Mouse (Mus musculus): ENCODE results near the gene Wipi1.

The Wipi1 gene

DNA sequence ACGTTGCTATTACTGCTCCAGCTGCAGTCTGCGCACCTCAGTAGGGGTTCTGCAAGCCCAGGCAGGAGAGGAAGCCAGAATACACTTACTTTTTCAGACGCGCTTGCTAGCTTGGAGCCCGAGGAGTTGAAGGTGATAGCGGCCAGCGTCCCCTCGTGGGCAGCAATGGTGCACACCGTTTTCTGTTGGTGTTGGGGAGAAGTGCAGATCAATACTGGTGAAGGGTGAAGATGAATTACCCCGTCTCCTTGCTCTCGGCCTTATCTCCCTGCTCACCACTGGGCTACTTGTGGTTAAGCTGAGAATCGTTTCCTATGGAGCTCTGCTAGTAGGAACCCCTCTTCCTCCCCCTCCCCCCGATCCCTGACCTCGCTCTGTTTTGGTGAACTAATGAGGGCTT, 27.8 kb downstream of the Wipi1 start:
- DNase-seq (ENCODE audit: low spot score in 2 of 2): no peak

DNA sequence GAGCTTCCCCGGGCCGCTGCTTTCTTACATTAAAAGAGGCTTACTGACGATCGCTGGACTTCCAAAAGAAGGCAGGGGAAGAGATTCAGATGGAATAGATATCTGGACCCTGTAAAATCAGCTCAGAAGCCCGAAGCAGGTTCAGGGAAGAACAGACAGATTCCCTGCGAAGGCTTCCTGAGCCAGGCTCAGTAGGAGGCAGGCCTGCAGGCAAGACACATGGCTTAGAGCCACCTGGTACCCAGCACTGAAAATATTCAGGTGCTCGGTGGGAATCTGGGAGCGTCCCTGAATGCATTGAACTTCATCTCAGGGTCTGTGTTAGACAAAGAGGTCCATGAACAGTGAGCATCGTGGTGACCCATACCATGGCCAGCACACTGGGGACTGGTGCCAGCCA, 31.8 kb downstream of the Wipi1 start:
- no peak for DNase-seq (ENCODE audit: low spot score in 2 of 2)

DNA sequence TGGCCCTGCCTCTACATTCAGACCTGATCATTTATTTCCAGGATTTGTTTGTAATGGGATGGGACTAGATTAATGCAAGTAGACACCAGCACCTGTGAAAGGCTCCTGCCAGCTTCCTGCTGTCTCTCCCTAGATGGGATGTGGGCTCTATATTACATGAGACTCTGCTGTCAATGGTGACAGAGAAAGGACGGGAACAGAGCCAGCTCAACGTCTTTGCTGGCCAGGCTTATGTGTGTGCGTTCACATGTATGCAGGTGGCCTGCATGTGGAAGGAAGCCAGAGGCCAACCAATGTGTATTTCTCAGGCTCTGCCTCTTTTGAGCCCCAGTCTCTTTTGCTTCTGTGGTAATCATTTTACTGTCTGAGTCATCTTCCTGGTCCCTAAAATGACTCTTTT, 33.2 kb downstream of the Wipi1 start:
- DNase-seq (ENCODE audit: low spot score in 2 of 2): no peak

DNA sequence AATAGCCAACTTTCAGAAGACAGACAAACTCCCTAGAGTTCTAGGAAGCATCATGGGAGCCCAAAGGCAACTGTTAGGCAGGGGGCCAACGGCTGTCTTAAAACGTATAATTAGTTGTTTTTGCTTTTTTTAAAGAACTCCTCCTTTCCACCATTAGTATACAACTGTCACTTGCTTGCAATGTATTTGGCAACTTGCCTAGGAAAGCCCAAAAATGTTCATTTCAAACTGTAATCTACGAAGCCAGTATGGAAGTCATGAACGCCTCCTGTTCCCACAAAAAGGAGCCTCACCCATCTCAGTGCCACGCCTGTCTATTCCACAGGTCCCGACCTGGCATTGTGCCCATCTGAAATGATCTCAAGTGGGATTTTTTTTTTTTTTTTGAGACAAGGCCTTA, 35.9 kb downstream of the Wipi1 start:
- DNase-seq (ENCODE audit: low spot score in 2 of 2): no peak

DNA sequence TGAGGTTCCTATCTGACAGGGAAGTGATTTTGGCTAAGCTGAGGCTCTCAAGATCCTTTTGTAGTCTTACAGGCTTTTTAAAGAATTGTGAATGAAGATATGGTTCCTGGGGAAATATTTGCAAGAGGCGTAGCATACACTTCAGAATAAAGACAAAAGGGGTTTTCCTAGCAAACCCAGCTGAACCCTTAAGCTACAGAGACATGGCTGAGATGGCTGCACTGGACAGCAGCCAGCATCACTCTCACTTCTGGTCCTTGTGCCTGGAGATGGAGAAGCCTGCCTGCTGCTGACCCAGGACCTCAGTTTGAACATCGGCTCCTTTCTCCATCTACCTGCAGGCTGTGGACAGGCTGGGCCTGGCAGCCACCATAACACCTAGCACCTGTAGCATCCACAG, 37.2 kb downstream of the Wipi1 start:
- no peak for DNase-seq (ENCODE audit: low spot score in 2 of 2)

DNA sequence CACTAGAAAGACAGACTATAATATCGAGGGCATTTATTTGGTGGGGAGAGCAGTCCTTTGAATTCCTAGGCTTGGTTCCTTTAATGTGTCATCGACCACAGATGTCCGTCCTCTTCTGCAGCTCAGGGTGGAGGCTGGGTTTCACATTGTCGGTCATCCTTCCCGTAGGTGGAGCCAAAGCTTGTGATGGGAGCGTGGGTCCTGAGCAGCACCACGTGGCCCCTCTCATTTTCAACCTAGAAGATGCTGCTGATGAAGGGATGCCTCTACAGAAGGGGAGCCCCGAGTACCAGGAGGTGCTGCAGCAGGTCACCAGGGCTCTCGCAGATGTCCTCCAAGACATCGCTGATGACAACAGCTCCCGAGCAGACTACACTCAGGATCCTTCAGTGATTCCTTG, 39.7 kb downstream of the Wipi1 start:
- no peak for DNase-seq (ENCODE audit: low spot score in 2 of 2)

DNA sequence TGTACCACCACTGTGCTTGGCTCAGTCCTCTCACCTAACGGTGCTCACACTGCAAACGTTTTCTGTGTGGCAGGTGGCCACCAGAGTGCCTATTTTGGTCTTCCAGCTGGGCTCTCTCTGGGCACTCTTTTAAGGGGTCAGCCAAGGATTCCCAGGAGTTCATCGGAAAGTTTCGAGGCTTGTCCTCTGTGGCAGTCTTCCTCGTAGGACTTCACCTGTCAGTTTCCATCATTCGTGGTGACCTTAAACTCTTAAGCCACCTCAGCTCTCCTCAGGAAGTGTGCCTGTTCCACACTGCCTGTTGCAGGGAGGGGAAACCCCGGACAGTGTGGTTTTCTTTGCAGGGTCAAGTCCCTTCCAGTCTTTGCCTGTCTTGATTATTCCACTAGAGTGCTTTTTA, 42.0 kb downstream of the Wipi1 start:
- DNase-seq (ENCODE audit: low spot score in 2 of 2): no peak

DNA sequence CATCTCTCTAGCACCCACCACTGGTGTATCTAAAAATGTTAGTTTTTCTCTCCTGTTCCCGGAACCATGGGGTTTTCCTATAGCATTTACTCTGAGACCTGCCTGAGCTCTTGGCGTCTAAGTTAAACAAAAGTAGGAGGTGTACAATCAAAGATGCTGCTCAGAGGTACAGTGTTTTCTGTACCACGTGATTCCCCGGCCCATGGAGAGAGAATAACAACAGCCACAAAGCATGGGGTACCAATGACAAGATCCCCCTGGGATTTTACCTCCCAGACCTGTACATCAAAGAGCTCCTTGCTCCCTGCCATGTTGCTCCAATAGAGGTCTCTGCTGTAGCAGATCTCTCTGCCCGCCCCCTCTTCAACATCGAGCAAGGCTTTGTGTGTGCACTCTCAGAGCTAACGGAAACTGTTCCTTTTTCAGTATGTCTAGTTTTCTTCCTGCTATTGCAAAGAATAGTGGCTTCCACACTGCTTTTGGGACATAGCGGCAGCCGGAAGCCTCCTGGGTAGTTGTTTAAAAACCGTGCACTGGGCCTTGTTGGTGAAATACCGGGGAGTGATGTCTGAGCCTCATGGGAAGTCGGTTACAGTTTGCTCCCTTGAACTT, 42.7 kb downstream of the Wipi1 start:
- DNase-seq (ENCODE audit: low spot score in 2 of 2): no peak

DNA sequence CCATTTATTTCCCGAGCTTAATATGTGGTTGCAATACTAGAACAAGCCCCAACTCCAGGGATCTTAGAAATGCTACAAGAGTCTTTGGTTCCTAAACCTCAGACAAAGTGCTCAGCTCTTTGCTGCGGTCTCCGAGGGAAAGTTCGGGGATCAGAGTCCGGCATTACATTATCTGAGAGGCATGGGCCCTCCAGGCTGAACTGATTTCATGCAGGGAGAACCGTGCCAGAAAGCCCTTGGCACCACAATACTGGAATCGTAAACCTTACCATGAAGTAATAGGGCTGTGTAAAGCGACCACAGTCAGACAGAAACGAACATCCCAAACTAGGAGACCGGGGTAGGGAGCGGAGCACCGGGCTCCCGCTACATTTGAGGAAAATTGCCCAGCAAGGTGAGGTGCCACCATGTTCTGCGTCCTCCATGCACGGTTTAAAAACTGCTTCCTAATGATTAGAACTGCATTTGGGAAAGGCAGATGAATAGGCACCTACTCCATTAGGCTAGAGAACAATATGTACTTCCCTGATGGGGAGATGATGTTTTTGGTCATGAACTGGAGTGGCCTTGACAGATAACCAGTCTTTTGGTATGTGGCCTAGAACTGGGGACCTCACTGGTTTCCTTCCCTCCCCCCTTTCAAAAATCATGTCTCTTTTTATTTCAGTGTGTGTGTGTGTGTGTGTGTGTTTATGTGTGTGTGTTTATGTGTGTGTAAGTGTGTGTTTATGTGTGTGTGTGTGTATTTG, 47.1 kb downstream of the Wipi1 start:
- DNase-seq (ENCODE audit: low spot score in 2 of 2): no peak

DNA sequence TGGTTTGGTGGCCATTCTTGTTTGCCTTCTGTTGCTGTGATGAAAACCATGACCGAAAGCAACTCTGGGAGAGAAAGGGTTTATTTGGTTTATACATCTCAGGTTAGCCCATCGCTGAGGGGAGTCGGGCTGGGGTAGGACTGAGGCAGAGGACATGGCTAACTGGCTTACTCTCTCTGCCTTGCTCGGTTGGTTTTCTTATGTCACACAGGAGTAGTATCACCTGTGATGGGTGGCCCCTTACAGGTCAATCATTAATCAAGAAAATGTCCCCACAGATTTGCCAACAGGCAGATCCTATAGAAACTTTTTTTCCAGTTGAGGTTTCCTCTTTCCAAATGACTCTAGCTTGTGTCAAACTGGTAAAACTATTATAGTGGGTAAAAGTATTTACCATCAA, 48.1 kb downstream of the Wipi1 start:
- no peak for DNase-seq (ENCODE audit: low spot score in 2 of 2)

DNA sequence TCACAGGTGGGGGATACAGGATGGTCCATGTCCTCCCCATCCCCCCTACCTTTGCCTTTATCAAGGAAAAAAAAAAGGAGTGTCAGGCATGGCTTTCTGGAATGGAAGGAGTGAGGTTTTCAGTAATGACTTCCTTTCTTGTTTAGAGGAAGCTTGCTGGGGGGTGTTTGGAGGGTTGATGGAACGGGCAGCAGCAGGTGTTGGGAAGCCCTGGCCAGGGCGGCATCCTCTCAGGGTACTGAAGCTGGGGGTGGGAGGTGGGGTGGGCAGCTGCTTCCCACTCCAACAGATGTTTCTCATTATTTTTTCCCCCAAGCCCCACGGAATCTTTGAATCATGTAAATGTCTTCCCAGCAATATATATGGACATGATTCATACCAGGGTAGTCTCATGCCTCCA, 50.3 kb downstream of the Wipi1 start:
- DNase-seq (ENCODE audit: low spot score in 2 of 2): no peak

DNA sequence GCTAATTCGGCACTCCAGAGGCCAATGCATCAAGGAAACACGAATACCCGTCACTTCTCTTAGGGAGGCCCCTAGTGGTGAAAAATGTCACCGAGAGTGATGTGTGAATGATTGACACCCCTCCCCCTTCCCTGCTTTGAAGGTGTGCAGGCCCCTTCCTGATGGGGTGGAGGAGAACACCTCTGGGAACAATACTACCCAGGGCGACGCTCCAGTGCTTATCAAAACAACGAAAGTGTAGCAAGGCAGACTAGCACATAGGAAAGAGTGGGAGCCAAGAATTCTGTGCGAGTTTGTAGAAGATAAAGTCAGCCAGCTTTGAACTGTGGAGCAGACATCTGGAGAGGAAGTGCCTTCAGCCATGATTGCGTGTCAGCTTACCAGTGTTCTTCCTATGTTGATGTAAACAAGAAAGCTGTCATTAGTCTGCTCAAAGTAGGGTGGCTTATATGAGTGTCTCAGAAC, 50.9 kb downstream of the Wipi1 start:
- no peak for DNase-seq (ENCODE audit: low spot score in 2 of 2)

DNA sequence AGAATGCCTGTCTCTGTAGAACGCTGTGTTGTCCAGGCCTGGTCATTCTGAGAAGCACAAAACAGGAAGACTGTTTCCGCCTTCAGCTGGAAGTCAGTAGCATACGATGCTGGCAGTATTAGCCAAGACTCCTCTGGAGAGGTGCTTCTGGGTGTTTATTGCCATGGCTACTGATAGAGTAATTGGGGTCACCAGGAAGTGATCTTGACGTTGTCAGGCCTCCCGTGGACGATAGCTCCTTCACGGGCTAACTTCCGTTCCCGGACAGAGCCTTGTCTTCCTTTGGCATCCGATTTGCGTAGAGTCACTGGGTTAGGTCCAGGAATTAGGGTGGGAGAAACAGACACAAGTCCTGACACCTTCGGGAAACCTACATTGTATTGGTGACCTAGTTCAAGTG, 52.5 kb downstream of the Wipi1 start:
- no peak for DNase-seq (ENCODE audit: low spot score in 2 of 2)

DNA sequence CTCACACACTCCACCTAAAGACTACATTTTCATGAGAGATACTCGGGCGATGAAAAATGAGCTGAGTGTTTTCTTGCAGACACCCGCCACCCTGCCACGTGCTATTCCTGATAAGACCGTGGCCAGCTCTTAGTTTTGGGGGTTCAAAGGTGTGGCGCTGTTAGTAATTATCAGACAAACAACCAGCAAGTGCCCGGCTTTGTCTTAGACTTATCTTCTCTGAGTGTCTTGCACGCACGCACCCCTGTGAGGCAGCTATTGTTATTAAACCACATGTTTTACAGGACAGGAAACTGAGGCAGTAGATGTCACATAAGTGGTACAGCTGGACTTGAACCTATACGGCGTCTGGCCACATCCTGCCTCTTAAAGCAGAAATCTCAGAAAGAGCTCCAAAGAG, 54.3 kb downstream of the Wipi1 start:
- no peak for DNase-seq (ENCODE audit: low spot score in 2 of 2)

DNA sequence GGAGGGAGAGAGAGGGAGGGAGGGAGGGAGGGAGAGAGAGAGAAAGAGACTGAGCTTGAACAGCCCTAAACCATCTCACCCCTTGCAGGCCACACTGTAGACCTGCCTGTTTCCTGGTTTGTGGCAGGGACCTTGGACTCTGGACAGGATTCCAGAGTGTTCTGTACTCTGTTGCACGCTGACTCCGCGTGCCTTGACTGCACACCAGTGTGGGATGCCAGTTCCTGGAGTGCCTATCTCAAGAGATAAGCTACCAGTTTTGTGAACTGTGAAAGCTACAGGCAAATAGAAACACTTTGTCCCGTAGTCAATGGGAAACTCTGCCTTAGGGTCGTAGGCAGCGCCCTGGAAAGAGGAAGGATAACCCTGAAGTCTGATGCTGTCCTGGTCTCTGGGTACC, 55.6 kb downstream of the Wipi1 start:
- no peak for DNase-seq (ENCODE audit: low spot score in 2 of 2)

DNA sequence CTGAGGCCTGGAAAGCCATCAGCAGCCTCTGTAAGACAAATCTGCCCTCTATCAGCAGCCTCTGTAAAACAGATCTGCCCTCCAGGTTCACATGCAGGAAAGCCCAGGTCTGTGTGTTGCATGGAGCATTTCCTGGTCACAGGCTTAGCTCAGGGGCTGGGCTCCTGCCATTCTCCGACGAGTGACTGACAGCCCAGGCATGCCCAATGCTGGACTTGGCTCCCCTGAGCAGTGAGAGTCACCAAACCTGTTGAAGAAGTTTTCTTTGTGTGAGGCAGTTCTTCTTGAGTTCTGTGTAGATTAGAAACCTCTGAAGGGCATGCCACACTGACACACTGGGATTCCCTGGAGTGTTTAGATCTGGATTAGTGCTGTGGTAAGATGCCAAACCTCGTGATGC, 57.3 kb downstream of the Wipi1 start:
- DNase-seq (ENCODE audit: low spot score in 2 of 2): no peak

DNA sequence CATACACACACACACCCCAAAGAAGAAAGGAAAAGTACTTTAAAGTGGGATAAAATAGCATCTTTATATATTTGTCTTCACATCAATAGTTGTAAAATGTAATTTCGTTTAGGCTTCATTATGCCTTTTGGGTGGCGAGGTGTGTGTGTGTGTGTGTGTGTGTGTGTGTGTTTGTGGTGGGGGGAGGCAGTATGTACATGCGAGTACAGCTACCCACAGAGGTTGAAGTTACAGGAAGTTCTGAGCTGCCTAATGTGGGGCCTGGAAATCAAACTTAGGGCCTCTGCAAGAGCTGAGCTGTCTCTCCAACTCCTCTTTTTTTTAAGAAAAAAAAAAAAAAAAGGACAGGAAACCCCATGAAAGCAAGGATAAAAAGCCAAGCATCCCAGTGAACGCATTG, 57.8 kb downstream of the Wipi1 start:
- DNase-seq (ENCODE audit: low spot score in 2 of 2): no peak

DNA sequence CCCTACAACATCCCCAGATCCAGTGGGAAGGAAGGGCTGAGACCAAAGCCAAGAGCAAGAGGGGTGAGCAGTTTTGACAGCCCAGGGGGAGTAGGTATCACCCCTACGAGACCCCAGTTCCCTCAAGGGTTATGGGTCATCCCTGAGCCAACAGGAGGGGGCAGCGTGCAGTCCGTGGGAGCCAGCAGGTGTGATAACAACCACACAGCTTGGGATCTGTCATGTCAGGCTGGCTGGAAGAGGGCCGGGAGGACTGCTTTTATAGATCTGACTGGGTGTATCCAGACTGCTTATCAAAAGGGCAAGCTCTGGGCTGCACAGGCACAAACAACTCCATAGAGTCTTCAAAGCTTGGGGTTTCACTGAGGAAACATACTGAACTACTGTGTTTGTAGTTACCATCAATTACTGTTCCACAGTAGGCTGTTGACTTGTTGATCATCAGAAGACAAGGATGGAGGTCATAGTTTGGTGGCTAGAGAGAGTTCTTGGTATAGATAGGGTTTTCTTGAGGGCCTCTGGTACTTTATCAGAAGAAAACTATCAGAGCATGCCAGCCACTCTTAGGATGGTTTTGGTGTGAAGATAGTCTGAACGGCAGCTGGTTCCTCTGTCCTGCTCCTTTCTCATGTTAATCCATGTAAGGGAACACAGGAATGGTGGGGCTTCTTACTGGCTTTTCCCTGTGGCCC, 62.0 kb downstream of the Wipi1 start:
- no peak for DNase-seq (ENCODE audit: low spot score in 2 of 2)

DNA sequence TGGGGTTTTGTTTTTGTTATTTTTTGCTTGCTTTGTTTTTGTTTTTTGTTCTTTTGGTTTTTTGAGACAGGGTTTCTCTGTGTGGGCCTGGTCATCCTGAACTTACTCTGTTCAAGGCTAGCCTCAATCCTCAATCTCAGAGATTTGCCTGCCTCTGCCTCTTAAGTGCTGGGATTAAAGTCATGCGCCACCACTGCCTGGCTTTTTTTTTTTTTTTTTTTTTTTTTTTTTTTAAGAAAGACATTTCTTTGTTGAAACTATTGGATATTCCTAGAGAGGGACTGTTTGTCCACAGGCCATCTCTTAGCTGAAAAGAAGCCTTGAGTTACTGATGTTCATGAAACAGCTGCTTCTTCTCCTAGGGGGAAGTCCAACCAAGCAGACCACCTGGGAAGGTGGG, 64.1 kb downstream of the Wipi1 start:
- DNase-seq (ENCODE audit: low spot score in 2 of 2): no peak

DNA sequence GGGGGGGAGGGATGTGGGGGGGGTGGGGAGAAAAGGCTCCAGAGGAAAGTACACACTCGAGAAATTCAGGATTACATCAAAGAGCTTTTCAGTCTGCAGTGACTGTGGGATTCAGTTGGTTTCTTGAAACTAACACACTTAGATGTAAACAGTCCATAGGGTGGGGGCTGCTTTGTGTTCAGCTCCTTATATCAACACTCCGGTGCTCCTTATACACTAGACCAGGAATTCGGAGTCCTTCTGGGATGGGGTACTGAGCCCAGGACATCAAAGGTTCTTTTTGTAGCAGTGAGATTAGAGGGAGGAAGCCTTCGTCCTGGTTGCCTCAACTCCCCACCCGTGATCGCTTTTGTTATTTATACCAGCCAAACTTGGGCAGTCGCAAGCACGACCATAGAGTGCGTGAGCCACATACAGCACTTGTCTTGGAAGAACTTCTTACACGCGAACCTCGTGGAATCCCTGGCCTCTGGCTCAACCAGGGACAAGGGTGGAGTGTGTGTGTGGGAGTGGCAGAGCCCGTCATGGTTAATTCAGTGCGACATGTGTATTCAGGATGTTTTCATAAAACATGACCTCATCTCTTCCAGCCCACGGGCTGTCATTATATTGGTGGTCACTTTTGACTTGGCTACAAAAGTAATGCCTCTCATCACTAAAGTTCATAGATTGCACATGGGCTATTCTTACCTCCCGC, 65.3 kb downstream of the Wipi1 start:
- no peak for DNase-seq (ENCODE audit: low spot score in 2 of 2)

DNA sequence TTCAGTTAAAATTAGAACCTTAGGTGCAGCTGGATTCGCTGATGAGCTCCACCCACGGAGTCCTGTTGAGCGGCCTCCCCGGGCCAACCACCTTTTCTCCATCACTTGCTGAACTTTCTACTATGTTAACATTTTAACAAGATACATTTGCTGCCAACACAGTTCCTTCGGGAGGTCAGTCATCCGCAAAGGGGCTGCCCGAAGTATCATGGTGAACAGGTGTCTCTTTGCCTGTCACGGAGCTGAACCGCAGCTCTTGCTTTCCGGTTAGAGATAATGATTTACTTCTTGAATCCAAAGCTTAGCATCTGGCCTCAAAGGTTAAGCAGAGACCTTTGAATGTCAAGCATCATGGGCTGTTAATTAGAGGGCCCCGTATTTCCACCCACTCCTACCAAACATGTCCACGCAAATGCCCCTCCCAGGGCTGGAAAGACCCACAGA, 66.0 kb downstream of the Wipi1 start:
- no peak for DNase-seq (ENCODE audit: low spot score in 2 of 2)

DNA sequence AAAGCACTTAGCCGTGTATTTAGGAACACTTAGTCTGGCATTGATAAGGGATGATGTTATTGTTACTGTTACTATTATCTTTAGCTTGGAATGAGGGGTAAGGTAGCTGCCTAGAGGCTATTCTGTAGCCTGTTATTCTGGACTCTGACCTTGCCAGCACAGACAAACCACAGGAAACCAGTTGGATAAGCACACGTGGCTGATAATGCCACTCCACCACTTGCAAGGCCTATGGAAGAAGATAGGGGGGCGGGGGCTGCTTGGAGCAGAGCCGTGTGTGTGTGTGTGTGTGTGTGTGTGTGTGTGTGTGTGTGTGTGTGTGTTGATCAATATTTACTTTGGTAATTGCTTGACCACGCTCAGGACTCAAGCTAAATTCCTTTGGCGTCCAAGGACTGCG, 66.5 kb downstream of the Wipi1 start:
- no peak for DNase-seq (ENCODE audit: low spot score in 2 of 2)

DNA sequence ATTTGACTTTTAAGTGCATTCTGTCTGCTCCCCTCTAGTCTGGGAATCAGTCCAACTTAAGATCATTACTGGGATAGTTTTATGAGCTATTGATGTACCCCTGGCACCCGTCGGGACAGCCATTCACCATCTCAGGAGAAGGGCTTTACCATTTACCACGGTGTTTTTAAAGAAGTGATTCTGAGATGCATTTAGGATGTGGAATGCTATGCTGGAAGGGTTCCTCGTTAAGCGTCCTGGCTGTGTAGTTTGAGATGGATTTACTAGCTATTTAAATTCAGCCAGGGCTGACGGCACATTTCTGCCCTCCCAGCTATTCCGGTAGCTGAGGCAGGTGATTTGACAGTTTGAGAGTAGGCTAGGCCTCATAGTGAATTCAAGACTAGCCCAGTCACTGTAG, 67.3 kb downstream of the Wipi1 start:
- no peak for DNase-seq (ENCODE audit: low spot score in 2 of 2)

All from frontal cortex, postnatal 14 days (tissue).